Mouse (Mus musculus) neural tube, embryonic 11.5 days (tissue): ENCODE data around the gene Abce1. TPM values are rescaled to one million over a fixed set of nuclear protein-coding genes. Genes with fewer than 3 reads are reported as not detected.
"Not testable (repeated sequence)": the region's sequence is repeated elsewhere in the genome, so short reads cannot be mapped to it uniquely, and the experiment has no call there.

ENCODE experiments used
- ATAC-seq: fragments of 200-750 bp; cut with Nextera tagmentation; 2 replicates; pipeline ENCODE4 v1.8.0; 2017; ENCODE audit warnings: moderate number of reproducible peaks, mild to moderate bottlenecking, moderate TSS enrichment, moderate library complexity; ENCODE audit not compliant: insufficient read depth, low FRiP score, low TSS enrichment
- DNase-seq: peaks from one replicate; pipeline ENCODE4 v3.0.0-alpha.2; 2015; ENCODE audit warnings: low spot score
- H3K27ac ChIP-seq: fragments of 300-500 bp; sonication (generic); 2 replicates; pipeline ENCODE4 v1.5.1; 2014; ENCODE audit warnings: low read depth, mild to moderate bottlenecking, low read length
- H3K27me3 ChIP-seq: fragments of 300-500 bp; sonication (generic); 2 replicates; pipeline ENCODE4 v1.6.1; 2014; ENCODE audit warnings: mild to moderate bottlenecking, low read length, mixed read lengths; ENCODE audit not compliant: control insufficient read depth, insufficient read depth
- H3K36me3 ChIP-seq: fragments of 300-500 bp; sonication (generic); 2 replicates; pipeline ENCODE4 v1.6.1; 2014; ENCODE audit warnings: mild to moderate bottlenecking, low read length, moderate library complexity, mixed read lengths; ENCODE audit not compliant: control insufficient read depth, insufficient read depth
- H3K4me1 ChIP-seq: fragments of 300-500 bp; sonication (generic); 2 replicates; pipeline ENCODE4 v1.6.1; 2014; ENCODE audit warnings: low read length, mixed read lengths; ENCODE audit not compliant: control insufficient read depth, insufficient read depth
- H3K4me2 ChIP-seq: fragments of 300-500 bp; sonication (generic); 2 replicates; pipeline ENCODE4 v1.6.1; 2014; ENCODE audit warnings: low read depth, mild to moderate bottlenecking, moderate library complexity
- H3K4me3 ChIP-seq: fragments of 300-500 bp; sonication (generic); 2 replicates; pipeline ENCODE4 v1.5.1; 2014; ENCODE audit warnings: low read depth, low read length
- H3K9ac ChIP-seq: fragments of 300-500 bp; sonication (generic); 2 replicates; pipeline ENCODE4 v1.6.1; 2014; ENCODE audit warnings: mild to moderate bottlenecking, low read length
- H3K9me3 ChIP-seq: fragments of 300-500 bp; sonication (generic); 2 replicates; pipeline ENCODE4 v1.6.1; 2016; ENCODE audit warnings: low read length; ENCODE audit not compliant: control insufficient read depth
- WGBS: fragments of 180-500 bp; shearing (Covaris S2); extraction: QIAGEN DNeasy Blood & Tissue Kit; methylation state at CpG from one replicate; pipeline ENCODE4 v1.1.7; 2014; 5-methylcytosine and 5-hydroxymethylcytosine counted together
- polyA plus RNA-seq: library from polyadenylated mRNA; unstranded; fragments of >200 nt; fragmentation: Nextera tagmentation; extraction: Ambion mirVana; gene quantifications from 2 replicates; pipeline ENCODE4 v1.2.1, GENCODE M21; 2014

The Abce1 gene
- polyA plus RNA-seq, 1 experiment from 2014 or later = 135 TPM

DNA sequence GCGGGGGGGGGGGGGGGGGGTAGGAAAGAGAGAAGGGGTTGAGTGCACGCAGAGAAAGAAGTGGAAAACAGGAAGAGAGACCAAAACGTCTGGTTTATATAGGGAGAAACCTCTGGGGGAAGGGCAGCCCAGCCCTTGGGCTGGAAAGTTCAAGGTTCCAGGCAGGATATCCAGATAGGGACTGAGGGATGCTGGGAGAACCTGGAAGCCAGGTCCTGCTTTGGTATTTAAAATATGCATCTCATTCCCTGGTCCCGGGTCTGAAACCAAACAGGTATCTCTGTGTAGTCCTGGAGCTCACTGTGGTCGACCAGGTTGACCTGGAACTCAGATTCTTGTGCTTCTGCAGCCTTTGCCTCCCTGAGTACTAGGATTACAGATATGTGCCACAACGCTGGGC is 1.1 kb upstream of the Abce1 start:
- Histone ChIP-seq H3K4me3 (no peak overlapping the region; the same call in 1 of the 2 replicates), H3K27ac (no peak overlapping the region), H3K9me3 (no peaks in the 10 kb centered on the region), H3K4me2 (no peak overlapping the region), H3K27me3 (no peaks in the 10 kb centered on the region), H3K36me3 (peaks cover 3% of the 10 kb centered on the region; the same call in 1 of the 2 replicates), H3K9ac (no peak overlapping the region), H3K4me1 (0 out of 2 replicates have a peak, but pooled peaks cover 5% of the 10 kb centered on the region)
- WGBS = 66% methylated on average over 5 of the region's 6 CpGs
- no peak for ATAC-seq
- DNase-seq = no peak

DNA sequence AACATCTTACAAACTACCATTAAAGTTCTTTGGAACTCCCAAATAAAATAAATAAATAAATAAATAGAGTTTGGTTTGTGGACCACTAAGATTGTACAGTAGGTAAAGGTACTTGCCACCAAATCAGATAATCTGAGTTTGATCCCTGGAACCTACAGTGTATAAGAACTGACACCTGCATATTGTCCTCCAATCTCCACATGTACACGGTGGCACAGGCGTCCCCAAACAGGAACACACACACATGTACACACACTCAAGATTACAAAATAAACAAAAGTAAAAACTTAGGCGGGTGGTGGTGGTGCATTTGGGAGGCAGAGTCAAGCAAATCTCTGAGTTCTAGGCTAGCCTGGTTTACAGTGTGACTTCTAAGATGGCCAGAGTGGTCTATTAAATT is 4.9 kb downstream of the Abce1 start:
- H3K4me2 ChIP-seq = no peak overlapping the region
- no peaks in the 10 kb centered on the region for H3K4me1 ChIP-seq
- no peak overlapping the region for H3K27ac ChIP-seq
- peaks cover 10% of the 10 kb centered on the region for H3K36me3 ChIP-seq
- 92% methylated on average over 3 of the region's 3 CpGs for WGBS
- no peaks in the 10 kb centered on the region for H3K9me3 ChIP-seq
- H3K4me3 ChIP-seq = no peak overlapping the region
- no peak for DNase-seq
- H3K27me3 ChIP-seq = no peaks in the 10 kb centered on the region
- no peak for ATAC-seq
- H3K9ac ChIP-seq = no peak overlapping the region

DNA sequence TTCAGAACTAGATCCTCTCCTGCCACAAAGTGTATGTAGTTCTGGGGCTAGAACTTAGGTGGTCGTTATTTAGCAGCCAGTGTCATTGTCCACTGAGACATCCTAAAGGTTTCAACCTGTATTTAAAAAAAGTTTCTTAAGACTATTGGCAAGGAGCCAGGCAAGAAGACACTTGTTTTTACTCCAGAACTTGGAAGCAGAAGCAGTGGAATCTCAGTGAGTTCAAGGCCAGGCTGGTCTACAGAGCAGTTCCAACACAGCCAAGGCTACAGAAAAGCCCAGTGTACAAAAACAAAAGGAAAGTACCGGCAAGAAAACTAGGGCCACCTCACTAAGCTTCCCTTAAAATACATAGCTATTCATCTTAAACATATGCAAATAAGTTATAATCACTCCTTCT is 19.0 kb downstream of the Abce1 start:
- no peak for DNase-seq
- 88% methylated on average over 2 of the region's 2 CpGs for WGBS
- H3K9me3 ChIP-seq = no peaks in the 10 kb centered on the region
- no peak overlapping the region for H3K4me2 ChIP-seq
- no peak for ATAC-seq
- no peaks in the 10 kb centered on the region for H3K4me1 ChIP-seq
- no peak overlapping the region for H3K4me3 ChIP-seq
- peaks cover 17% of the 10 kb centered on the region for H3K36me3 ChIP-seq
- H3K9ac ChIP-seq = no peak overlapping the region
- H3K27me3 ChIP-seq = no peaks in the 10 kb centered on the region
- H3K27ac ChIP-seq = no peak overlapping the region

DNA sequence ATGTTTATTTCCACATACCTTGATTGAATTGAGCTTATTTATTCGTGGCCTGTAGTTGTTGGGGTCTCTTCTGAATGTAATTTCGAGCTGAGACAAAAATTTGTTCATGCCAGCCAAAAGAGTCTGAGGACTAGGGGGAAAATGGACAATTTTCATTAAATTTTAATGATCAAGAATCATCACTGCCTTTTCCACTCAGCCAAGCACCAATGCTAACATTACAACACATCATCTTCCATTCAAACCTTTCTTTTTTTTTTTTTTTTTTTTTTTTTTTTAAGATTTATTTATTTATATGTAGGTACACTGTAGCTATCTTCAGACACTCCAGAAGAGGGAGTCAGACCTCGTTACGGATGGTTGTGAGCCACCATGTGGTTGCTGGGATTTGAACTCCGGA is 25.6 kb downstream of the Abce1 start:
- not testable (repeated sequence) for H3K27me3 ChIP-seq, H3K9me3 ChIP-seq, H3K27ac ChIP-seq, H3K4me3 ChIP-seq, ATAC-seq, H3K4me2 ChIP-seq, H3K4me1 ChIP-seq, DNase-seq, H3K9ac ChIP-seq
- 99% methylated on average over 3 of the region's 5 CpGs for WGBS
- peaks cover 21% of the 10 kb centered on the region for H3K36me3 ChIP-seq

DNA sequence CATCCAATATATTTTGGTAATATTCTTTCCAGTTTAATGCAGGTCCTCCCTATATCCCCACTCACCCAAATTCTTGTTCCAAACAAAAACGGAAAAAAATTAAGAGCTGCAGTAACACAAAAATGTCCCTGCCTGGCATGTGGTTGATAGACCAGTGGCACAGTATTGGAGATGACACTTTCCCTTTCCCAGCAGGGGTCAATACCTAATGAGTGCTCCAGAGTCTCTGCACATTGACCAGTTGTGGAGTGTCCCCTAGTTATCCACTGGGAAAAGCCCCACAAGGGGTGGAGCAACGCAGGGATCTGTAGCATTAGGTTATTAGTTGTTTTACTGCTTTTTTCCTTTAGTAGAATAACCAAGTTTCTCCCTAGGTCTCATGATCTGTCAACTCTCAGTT is 30.6 kb downstream of the Abce1 start:
- 0 out of 2 replicates have a peak overlapping the region, but pooled peaks have one; percentile 12 for H3K4me3 ChIP-seq
- H3K9me3 ChIP-seq = no peaks in the 10 kb centered on the region
- H3K27me3 ChIP-seq = no peaks in the 10 kb centered on the region
- DNase-seq (peak; percentile 11), ATAC-seq (no peak)
- H3K36me3 ChIP-seq = peaks cover 8% of the 10 kb centered on the region; the same call in 1 of the 2 replicates
- no peaks in the 10 kb centered on the region for H3K4me1 ChIP-seq
- H3K9ac ChIP-seq = 0 out of 2 replicates have a peak overlapping the region, but pooled peaks have one; percentile 18
- WGBS = 32% methylated on average over 2 of the region's 2 CpGs
- H3K27ac ChIP-seq = no peak overlapping the region
- H3K4me2 ChIP-seq = peak overlapping the region; percentile 46

DNA sequence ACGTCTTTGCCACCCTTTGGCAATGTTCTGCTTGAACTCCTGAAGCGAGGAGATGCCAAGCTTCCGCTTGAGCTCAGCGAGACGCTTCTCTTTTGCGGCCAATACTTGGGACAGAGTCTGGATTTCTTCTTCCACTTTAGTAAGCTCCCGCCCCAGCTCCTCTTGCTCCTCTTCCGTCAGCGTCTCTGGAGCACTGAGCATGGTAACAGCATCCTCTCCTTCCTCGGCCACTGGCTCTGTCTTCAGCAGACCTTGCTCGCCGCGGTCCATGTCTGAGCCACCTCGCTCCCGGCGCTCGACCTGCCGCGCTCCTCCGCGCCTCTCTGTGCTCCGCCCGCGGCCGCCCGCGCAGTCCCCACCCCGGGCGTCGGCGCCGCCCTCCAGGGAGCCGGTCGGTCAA is 31.0 kb downstream of the Abce1 start:
- peak; percentile 40 for DNase-seq

DNA sequence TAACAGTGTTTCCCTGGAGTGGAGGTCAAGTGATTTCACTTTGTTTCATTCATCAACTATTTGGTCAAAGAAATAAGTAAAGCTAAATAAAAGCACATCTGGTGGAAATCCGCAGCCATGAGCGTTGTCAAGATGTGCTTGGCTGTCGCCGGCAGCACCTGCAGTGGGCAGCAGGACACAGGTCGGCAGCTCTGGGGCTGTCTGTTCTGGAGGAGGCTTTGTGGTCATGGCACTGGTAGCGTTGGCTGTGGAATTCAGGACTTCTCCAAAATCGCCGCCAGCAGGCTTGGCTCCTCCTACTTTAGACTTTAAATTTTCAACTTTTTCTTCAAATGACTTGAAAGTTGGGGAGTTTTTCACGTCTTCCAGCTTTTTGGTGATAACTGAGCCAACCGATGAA is 31.5 kb downstream of the Abce1 start:
- 48% methylated on average over 10 of the region's 10 CpGs for WGBS
- H3K36me3 ChIP-seq = not testable (repeated sequence)

More for the DNA sequence above, 31.0 kb downstream of the Abce1 start:
- Histone ChIP-seq H3K27me3 (no peaks in the 10 kb centered on the region), H3K36me3 (peaks cover 8% of the 10 kb centered on the region; the same call in 1 of the 2 replicates), H3K4me1 (no peaks in the 10 kb centered on the region), H3K9me3 (no peaks in the 10 kb centered on the region), H3K4me2 (peak overlapping the region; percentile 46), H3K9ac (0 out of 2 replicates have a peak overlapping the region, but pooled peaks have one; percentile 18), H3K27ac (no peak overlapping the region), H3K4me3 (0 out of 2 replicates have a peak overlapping the region, but pooled peaks have one; percentile 12)
- peak; percentile 55 for ATAC-seq
- 14% methylated on average over 34 of the region's 34 CpGs for WGBS

DNA sequence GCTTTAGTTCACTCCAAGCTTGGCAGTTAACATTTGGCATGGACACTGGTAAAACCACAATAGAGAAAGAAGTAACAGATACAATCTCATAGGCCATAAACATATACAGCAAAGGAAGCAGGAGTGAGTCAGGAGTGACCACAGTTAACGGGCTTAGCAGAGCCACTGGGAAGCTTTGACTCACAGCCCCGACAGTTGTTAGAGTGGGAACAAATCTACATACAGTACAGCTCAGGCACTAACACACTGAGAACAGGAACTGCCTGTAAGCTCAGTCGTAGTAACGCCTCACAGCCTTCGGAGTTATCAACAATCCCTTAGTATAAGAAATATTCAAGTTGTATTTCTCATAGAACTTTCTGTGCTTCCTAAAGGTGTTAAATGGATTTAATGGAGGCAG is 32.5 kb downstream of the Abce1 start:
- no peak overlapping the region for H3K4me3 ChIP-seq
- ATAC-seq (no peak), DNase-seq (no peak)
- H3K4me2 ChIP-seq = no peak overlapping the region
- H3K4me1 ChIP-seq = no peaks in the 10 kb centered on the region
- no peaks in the 10 kb centered on the region for H3K27me3 ChIP-seq
- 0 out of 2 replicates have a peak, but pooled peaks cover 2% of the 10 kb centered on the region for H3K36me3 ChIP-seq
- 73% methylated on average over 5 of the region's 5 CpGs for WGBS
- no peak overlapping the region for H3K27ac ChIP-seq
- no peak overlapping the region for H3K9ac ChIP-seq
- H3K9me3 ChIP-seq = no peaks in the 10 kb centered on the region

More for the DNA sequence above, 31.5 kb downstream of the Abce1 start:
- not testable (repeated sequence) for H3K9me3 ChIP-seq, H3K27me3 ChIP-seq, H3K27ac ChIP-seq, H3K4me3 ChIP-seq, ATAC-seq, H3K4me2 ChIP-seq, H3K4me1 ChIP-seq, H3K9ac ChIP-seq
- peak; percentile 14 for DNase-seq

DNA sequence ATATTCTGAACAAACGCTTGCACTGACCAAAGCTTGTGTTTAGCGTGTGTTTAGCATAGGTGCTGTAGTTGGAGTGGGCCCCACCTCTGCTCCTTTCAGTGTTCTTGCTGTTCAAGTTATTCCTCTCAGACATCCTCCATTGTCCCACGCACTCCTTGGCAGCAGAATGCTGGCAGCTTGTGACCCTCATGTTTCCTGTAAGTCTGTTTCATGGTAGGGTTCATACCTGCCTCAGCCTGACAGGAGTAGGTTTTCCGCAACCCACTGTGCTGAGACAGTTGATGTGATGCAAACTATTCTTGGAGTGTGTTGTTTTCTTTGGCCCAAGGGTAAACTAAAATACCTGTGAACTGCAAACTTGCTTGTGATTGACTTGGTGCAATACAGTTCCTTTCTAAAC is 35.1 kb downstream of the Abce1 start:
- Histone ChIP-seq H3K9ac (no peak overlapping the region), H3K27ac (no peak overlapping the region), H3K4me2 (no peak overlapping the region), H3K4me3 (no peak overlapping the region), H3K9me3 (no peaks in the 10 kb centered on the region), H3K27me3 (no peaks in the 10 kb centered on the region), H3K36me3 (peaks cover 4% of the 10 kb centered on the region; the same call in 1 of the 2 replicates), H3K4me1 (no peaks in the 10 kb centered on the region)
- WGBS = 86% methylated on average over 4 of the region's 4 CpGs
- DNase-seq (no peak), ATAC-seq (no peak)
